Mouse (Mus musculus): Measurements from ENCODE around the gene Gm20388. TPM values are rescaled to one million over a fixed set of nuclear protein-coding genes. Genes with fewer than 3 reads are reported as not detected.

The Gm20388 gene
- polyA plus RNA-seq, 1 experiment from 2014 or later, result not detected

DNA sequence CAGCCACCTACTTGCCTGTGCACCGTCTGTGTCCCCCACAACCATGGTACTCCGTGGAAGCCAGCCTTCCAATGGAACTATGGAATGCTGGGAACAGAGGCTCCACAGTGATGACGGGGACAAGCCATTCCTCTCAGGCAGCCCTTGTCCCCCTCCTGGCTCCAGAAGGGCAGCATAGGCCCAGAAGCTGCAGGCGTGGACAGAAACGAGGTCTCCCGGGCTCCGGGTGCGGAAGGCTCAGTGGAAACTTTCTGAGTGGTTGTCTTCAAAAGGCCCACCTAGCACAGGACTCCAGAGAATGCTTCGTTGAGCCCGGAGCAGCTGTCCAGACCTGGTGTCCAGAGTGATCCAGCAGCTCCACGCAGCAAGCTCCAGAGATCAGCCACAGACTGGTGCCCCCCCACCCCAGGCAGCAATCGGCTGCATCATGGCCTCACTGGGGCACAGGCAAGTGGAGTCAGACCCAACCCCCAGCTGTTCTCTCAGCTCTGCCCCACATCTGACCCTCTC, 1633.7 kb downstream of the Gm20388 start, which contains the start of gene 1700018B08Rik:
Gene 1700018B08Rik, minus strand, starts transcription at position 45 of the 510 bp plus-strand sequence.
- H3K27me3 ChIP-seq (ENCODE audit: control insufficient read depth, insufficient read depth, low read length), result peaks cover 23% of the 10 kb centered on the region; the same call in 1 of the 2 replicates
- no peak within 1 kb of the TSS for H3K27ac ChIP-seq (replicated peaks in 1 of 2; ENCODE audit: control insufficient read depth in 1 of 2, insufficient read depth in 1 of 2, low read depth in 2 of 2, low read length in 2 of 2)
- no peak for ATAC-seq (ENCODE audit: insufficient number of reproducible peaks, insufficient read depth, low FRiP score, low read depth)
- H3K4me2 ChIP-seq (ENCODE audit: low read length), result no peak within 1 kb of the TSS
- H3K4me1 ChIP-seq (ENCODE audit: control insufficient read depth in 2 of 2, insufficient read depth in 2 of 2, low read length in 2 of 2), result 0 out of 4 replicates have a peak, but pooled peaks cover 0 to 2% of the 10 kb centered on the region in 2 experiments
- H3K9me3 ChIP-seq (ENCODE audit: control insufficient read depth, low read length), result no peaks in the 10 kb centered on the region
- H3K9ac ChIP-seq (ENCODE audit: low read length), result no peak within 1 kb of the TSS
- WGBS, result 66% methylated on average over 12 of the region's 12 CpGs
- H3K4me3 ChIP-seq (ENCODE audit: control insufficient read depth in 1 of 2, insufficient read depth in 1 of 2, low read depth in 1 of 2, low read length in 2 of 2), result no peak within 1 kb of the TSS
- H3K36me3 ChIP-seq (ENCODE audit: control insufficient read depth, insufficient read depth, low read length), result no peaks in the 10 kb centered on the region

DNA sequence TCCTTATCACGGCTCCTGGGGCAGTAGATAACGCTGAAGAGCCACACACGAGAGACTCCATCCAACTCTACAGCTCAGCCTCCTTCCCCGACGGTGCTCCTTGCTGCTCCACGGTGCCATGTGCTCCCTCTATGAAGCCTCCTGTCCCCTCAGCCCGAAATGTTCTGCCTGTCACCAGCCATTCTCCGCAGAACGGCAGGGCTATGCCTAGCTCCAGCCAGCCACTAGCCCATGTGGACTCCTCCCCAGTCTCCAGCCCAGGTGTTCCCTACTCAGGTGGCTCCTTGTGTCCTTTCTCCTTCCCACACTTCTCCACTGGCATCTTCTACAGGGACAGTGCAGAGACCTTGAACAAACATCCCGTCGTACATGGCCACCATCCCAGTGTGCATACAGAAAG, 1634.3 kb downstream of the Gm20388 start:
- Histone ChIP-seq H3K36me3 (ENCODE audit: control insufficient read depth, insufficient read depth, low read length) (no peaks in the 10 kb centered on the region), H3K4me1 (ENCODE audit: control insufficient read depth in 2 of 2, insufficient read depth in 2 of 2, low read length in 2 of 2) (0 out of 4 replicates have a peak, but pooled peaks cover 0 to 4% of the 10 kb centered on the region in 2 experiments), H3K4me2 (ENCODE audit: low read length) (no peak overlapping the region), H3K9ac (ENCODE audit: low read length) (no peak overlapping the region), H3K9me3 (ENCODE audit: control insufficient read depth, low read length) (no peaks in the 10 kb centered on the region), H3K27ac (replicated peaks in 1 of 2; ENCODE audit: control insufficient read depth in 1 of 2, insufficient read depth in 1 of 2, low read depth in 2 of 2, low read length in 2 of 2) (no peak overlapping the region), H3K4me3 (ENCODE audit: control insufficient read depth in 1 of 2, insufficient read depth in 1 of 2, low read depth in 1 of 2, low read length in 2 of 2) (no peak overlapping the region), H3K27me3 (ENCODE audit: control insufficient read depth, insufficient read depth, low read length) (peaks cover 17% of the 10 kb centered on the region; the same call in 1 of the 2 replicates)
- WGBS, result 40% methylated on average over 11 of the region's 11 CpGs
- ATAC-seq (ENCODE audit: insufficient number of reproducible peaks, insufficient read depth, low FRiP score, low read depth), result no peak

DNA sequence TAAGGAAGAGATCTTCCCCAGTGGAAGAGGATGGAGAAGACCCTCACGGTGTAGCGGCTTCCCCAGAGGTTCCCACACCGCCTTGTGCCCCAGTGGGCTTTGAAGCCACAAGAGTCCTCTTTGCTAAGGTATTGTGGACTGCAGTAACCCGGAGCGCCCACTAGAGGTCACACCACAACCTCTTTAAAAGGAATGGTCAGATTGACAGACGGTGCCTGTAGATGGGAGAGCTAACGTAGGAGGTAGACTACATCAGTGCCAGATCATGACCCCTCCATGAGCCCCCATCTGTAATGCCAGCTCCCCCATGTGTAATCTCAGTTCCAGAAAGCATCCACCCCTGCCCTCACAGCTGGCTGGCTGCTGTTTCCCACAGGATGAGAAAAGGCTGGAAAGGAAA, 1636.5 kb downstream of the Gm20388 start:
- 7% methylated on average over 7 of the region's 7 CpGs for whole genome bisulfite sequencing
- H3K36me3 ChIP-seq (ENCODE audit: control insufficient read depth, insufficient read depth, low read length), result peaks cover 15% of the 10 kb centered on the region
- no peak overlapping the region for H3K4me3 ChIP-seq (ENCODE audit: control insufficient read depth in 1 of 2, insufficient read depth in 1 of 2, low read depth in 1 of 2, low read length in 2 of 2)
- H3K9ac ChIP-seq (ENCODE audit: low read length), result no peak overlapping the region
- H3K9me3 ChIP-seq (ENCODE audit: control insufficient read depth, low read length), result no peaks in the 10 kb centered on the region
- no peak overlapping the region for H3K27ac ChIP-seq (replicated peaks in 1 of 2; ENCODE audit: control insufficient read depth in 1 of 2, insufficient read depth in 1 of 2, low read depth in 2 of 2, low read length in 2 of 2)
- peaks cover 10% of the 10 kb centered on the region; the same call in 1 of the 2 replicates for H3K27me3 ChIP-seq (ENCODE audit: control insufficient read depth, insufficient read depth, low read length)
- no peak for ATAC-seq (ENCODE audit: insufficient number of reproducible peaks, insufficient read depth, low FRiP score, low read depth)
- H3K4me2 ChIP-seq (ENCODE audit: low read length), result no peak overlapping the region
- peaks cover 3 to 16% of the 10 kb centered on the region in 2 experiments; a peak in 1 of 4 replicates for H3K4me1 ChIP-seq (ENCODE audit: control insufficient read depth in 2 of 2, insufficient read depth in 2 of 2, low read length in 2 of 2)

DNA sequence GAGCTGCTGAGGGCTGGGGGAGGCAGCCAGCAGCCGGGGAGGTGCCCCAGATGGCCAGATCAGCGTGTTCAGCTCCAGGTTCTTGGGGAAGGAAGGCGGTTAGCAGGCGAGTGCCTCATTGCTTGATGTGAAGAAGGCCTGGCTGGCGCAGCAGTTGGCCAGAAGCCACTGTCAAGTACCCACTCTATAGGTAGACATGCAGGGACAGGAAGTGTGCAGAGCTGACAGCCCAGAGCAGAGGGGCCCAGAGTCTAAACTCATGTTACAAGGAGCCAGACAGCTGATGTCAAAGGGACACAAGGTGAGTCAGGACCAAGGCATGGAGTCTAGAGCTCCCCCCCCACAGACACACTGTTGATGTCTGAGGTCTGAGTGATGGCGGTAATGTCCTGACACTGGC, 1639.4 kb downstream of the Gm20388 start:
- no peak overlapping the region for H3K9ac ChIP-seq (ENCODE audit: low read length)
- H3K9me3 ChIP-seq (ENCODE audit: control insufficient read depth, low read length), result no peaks in the 10 kb centered on the region
- peaks cover 43% of the 10 kb centered on the region for H3K36me3 ChIP-seq (ENCODE audit: control insufficient read depth, insufficient read depth, low read length)
- no peak overlapping the region for H3K4me3 ChIP-seq (ENCODE audit: control insufficient read depth in 1 of 2, insufficient read depth in 1 of 2, low read depth in 1 of 2, low read length in 2 of 2)
- 62% methylated on average over 6 of the region's 6 CpGs for WGBS
- H3K27me3 ChIP-seq (ENCODE audit: control insufficient read depth, insufficient read depth, low read length), result 0 out of 2 replicates have a peak, but pooled peaks cover 3% of the 10 kb centered on the region
- H3K4me1 ChIP-seq (ENCODE audit: control insufficient read depth in 2 of 2, insufficient read depth in 2 of 2, low read length in 2 of 2), result peaks cover 3 to 16% of the 10 kb centered on the region in 2 experiments; a peak in 1 of 4 replicates
- no peak overlapping the region for H3K27ac ChIP-seq (replicated peaks in 1 of 2; ENCODE audit: control insufficient read depth in 1 of 2, insufficient read depth in 1 of 2, low read depth in 2 of 2, low read length in 2 of 2)
- H3K4me2 ChIP-seq (ENCODE audit: low read length), result no peak overlapping the region
- ATAC-seq (ENCODE audit: insufficient number of reproducible peaks, insufficient read depth, low FRiP score, low read depth), result no peak

DNA sequence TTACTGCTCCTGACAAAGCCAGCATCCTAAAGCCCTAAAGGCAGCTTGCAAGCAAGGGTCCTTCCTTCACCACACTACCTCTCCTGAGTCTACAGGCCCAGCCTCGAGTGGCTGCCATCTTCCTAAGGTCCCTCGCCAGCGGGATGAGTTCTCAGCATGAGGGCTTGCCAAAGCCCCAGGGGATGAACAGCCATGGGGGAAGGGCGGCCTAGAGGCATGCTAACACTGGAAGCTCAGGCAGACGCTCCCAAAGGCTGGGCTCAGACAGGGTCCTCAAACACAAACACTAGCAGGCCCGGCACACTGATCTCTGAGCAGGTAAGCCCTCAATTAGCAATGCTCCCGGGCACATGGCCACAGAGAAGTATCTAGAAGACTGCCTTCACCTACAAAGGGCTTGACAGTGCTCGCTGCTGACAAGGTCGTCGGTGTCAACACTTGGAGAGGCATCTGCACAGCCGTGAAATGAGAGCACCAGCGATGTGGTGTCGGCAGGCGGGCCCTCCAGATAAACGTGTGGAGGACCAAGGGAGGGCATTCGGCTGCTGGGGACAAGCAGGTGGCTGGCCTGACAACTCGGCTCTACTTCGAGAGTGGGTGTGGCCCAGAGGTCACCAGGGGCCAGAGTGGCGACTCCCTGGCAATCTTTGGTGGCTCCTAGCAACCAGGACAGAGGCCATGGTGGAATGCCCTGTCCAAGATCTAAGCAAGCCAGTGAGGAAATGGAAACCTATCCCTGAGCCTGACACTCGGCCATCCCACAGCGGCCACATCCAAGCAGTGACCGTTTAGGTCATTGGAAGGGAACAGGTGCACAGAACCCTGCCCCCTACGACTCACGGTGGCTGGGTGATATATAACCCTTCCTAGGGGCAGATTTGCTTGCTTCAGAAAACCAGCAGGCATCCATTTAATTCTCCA, 1640.7 kb downstream of the Gm20388 start:
- no peak overlapping the region for H3K4me3 ChIP-seq (ENCODE audit: control insufficient read depth in 1 of 2, insufficient read depth in 1 of 2, low read depth in 1 of 2, low read length in 2 of 2)
- peaks cover 52% of the 10 kb centered on the region for H3K36me3 ChIP-seq (ENCODE audit: control insufficient read depth, insufficient read depth, low read length)
- H3K9ac ChIP-seq (ENCODE audit: low read length), result no peak overlapping the region
- 48% methylated on average over 24 of the region's 24 CpGs for WGBS
- H3K4me2 ChIP-seq (ENCODE audit: low read length), result no peak overlapping the region
- no peak for ATAC-seq (ENCODE audit: insufficient number of reproducible peaks, insufficient read depth, low FRiP score, low read depth)
- no peak overlapping the region for H3K27ac ChIP-seq (replicated peaks in 1 of 2; ENCODE audit: control insufficient read depth in 1 of 2, insufficient read depth in 1 of 2, low read depth in 2 of 2, low read length in 2 of 2)
- H3K4me1 ChIP-seq (ENCODE audit: control insufficient read depth in 2 of 2, insufficient read depth in 2 of 2, low read length in 2 of 2), result peaks cover 3 to 16% of the 10 kb centered on the region in 2 experiments; a peak in 1 of 4 replicates
- no peaks in the 10 kb centered on the region for H3K9me3 ChIP-seq (ENCODE audit: control insufficient read depth, low read length)
- no peaks in the 10 kb centered on the region for H3K27me3 ChIP-seq (ENCODE audit: control insufficient read depth, insufficient read depth, low read length)

DNA sequence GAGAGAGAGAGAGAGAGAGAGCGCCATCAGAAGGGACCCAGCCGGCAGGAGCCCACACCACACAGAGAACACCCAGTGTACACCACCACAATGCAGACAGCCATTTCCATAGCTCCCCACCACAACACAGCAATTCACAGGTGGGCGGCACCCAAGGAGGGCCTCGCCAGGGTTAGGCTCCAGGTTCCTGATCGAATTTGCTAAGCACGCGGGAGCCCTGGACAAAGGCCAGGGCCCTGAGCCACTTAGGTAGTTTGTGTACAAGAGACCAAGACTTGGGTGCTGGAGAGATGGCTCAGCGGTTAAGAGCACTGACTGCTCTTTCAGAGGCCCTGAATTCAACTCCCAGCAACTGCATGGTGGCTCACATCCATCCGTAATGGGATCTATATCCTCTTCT, 1641.9 kb downstream of the Gm20388 start:
- Histone ChIP-seq H3K4me1 (ENCODE audit: control insufficient read depth in 2 of 2, insufficient read depth in 2 of 2, low read length in 2 of 2) (peaks cover 3 to 13% of the 10 kb centered on the region in 2 experiments; a peak in 1 of 4 replicates), H3K4me2 (ENCODE audit: low read length) (no peak overlapping the region), H3K9me3 (ENCODE audit: control insufficient read depth, low read length) (no peaks in the 10 kb centered on the region), H3K36me3 (ENCODE audit: control insufficient read depth, insufficient read depth, low read length) (peaks cover 52% of the 10 kb centered on the region), H3K4me3 (ENCODE audit: control insufficient read depth in 1 of 2, insufficient read depth in 1 of 2, low read depth in 1 of 2, low read length in 2 of 2) (no peak overlapping the region), H3K27ac (replicated peaks in 1 of 2; ENCODE audit: control insufficient read depth in 1 of 2, insufficient read depth in 1 of 2, low read depth in 2 of 2, low read length in 2 of 2) (no peak overlapping the region), H3K9ac (ENCODE audit: low read length) (no peak overlapping the region), H3K27me3 (ENCODE audit: control insufficient read depth, insufficient read depth, low read length) (no peaks in the 10 kb centered on the region)
- no peak for ATAC-seq (ENCODE audit: insufficient number of reproducible peaks, insufficient read depth, low FRiP score, low read depth)
- WGBS, result 88% methylated on average over 8 of the region's 9 CpGs

DNA sequence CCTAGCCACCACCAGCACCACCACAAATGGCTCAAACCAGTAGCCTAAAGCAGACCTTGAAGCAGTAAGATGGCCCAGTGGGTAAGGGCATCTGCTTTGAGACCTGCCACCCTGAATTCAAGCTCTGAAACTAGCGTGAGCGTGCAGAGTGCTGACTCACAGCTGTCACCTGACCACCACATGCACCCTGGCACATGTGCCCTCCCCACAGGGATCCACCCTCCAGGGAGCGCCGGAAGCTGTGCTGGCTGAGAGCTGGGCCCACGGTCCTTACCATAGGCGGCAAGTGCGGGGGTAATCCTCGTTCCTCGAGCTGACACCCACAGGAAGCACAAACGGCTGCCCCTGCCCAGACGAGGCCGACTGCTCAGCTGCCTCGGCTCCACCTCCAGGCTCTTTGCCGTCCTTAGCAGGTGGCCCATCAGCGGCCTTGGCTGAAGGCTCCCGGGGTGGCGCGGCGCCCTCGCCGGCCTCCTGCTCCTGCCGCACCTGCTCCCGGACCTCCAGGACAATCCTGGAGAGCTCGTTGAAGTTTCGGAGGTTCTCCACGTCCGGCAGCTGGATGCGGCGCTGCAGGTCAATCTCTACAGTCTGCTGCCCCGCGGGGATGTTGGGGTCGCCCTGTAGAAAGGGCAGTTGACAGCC, 1643.3 kb downstream of the Gm20388 start:
- H3K36me3 ChIP-seq (ENCODE audit: control insufficient read depth, insufficient read depth, low read length), result peaks cover 64% of the 10 kb centered on the region
- H3K4me3 ChIP-seq (ENCODE audit: control insufficient read depth in 1 of 2, insufficient read depth in 1 of 2, low read depth in 1 of 2, low read length in 2 of 2), result no peak overlapping the region
- no peaks in the 10 kb centered on the region for H3K9me3 ChIP-seq (ENCODE audit: control insufficient read depth, low read length)
- H3K27ac ChIP-seq (replicated peaks in 1 of 2; ENCODE audit: control insufficient read depth in 1 of 2, insufficient read depth in 1 of 2, low read depth in 2 of 2, low read length in 2 of 2), result no peak overlapping the region
- H3K27me3 ChIP-seq (ENCODE audit: control insufficient read depth, insufficient read depth, low read length), result no peaks in the 10 kb centered on the region
- H3K4me2 ChIP-seq (ENCODE audit: low read length), result no peak overlapping the region
- peaks cover 3 to 13% of the 10 kb centered on the region in 2 experiments; a peak in 1 of 4 replicates for H3K4me1 ChIP-seq (ENCODE audit: control insufficient read depth in 2 of 2, insufficient read depth in 2 of 2, low read length in 2 of 2)
- 93% methylated on average over 32 of the region's 32 CpGs for WGBS
- no peak overlapping the region for H3K9ac ChIP-seq (ENCODE audit: low read length)
- ATAC-seq (ENCODE audit: insufficient number of reproducible peaks, insufficient read depth, low FRiP score, low read depth), result no peak

All from heart, embryonic 14.5 days (tissue).